Comparison of ENCODE assay signal across 12 mouse cellular contexts in the genomic region with DNA sequence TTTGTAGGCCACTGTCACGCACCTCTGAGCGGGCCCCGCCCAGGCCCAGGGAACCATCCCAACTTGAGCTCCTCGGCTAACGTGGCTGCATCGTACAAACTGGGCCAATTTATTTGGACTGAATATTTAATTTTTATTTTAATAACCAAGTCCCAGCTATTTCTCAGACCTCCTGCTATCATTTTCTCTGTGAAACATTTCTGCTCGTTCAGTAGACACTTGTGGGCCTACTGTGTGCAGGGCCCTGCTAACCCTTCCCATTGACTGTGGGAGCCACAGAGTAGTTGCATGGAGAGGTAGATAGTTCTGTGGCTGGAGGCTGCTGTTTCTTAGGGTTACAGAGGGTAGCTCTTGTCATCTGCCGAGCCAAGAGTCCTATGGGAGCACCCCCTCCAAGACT.
"Had no signal": no experiment of that assay in that cellular context is flagged by ENCODE, and none has a peak within 500 bp of the region (broad histone marks: within the 10 kb centered on the region; RNA-seq: fewer than 3 reads in every experiment).

No protein-coding gene starts in this region.

- H3K4me1 ChIP-seq: midbrain, embryonic 12.5 days; neural tube, embryonic 13.5 days had no signal

- H3K9me3 ChIP-seq: limb, embryonic 13.5 days; midbrain, embryonic 12.5 days; neural tube, embryonic 13.5 days had no signal

- H3K36me3 ChIP-seq: limb, embryonic 13.5 days; midbrain, embryonic 12.5 days; neural tube, embryonic 13.5 days had no signal

- H3K27me3 ChIP-seq: limb, embryonic 13.5 days; midbrain, embryonic 12.5 days; neural tube, embryonic 13.5 days had no signal

- H3K4me2 ChIP-seq: limb, embryonic 13.5 days; midbrain, embryonic 12.5 days; neural tube, embryonic 13.5 days had no signal

- ATAC-seq: midbrain, embryonic 16.5 days had no signal

- H3K9ac ChIP-seq: limb, embryonic 13.5 days; liver, embryonic 14.5 days; midbrain, embryonic 12.5 days; neural tube, embryonic 13.5 days had no signal

- H3K4me3 ChIP-seq: limb, embryonic 13.5 days; midbrain, embryonic 12.5 days; neural tube, embryonic 13.5 days had no signal

- H3K27ac ChIP-seq: limb, embryonic 13.5 days; liver, embryonic 14.5 days; midbrain, embryonic 12.5 days; neural tube, embryonic 13.5 days had no signal

- DNase-seq: kidney, postnatal 10 days; kidney, postnatal 4 days; left cerebral cortex, postnatal 4 days; lung, adult 18-20 months; right cerebral cortex, adult 18-20 months; right cerebral cortex, postnatal 25 days; thymus, postnatal 14 days had no signal
